In genomic region chr14:57527122-57527521, GRCm38 (mm10) we compare ENCODE assay signal across 16 mouse cellular contexts. TPM values are rescaled to one million over a fixed set of nuclear protein-coding genes. Genes with fewer than 3 reads are reported as not detected.
DNase-seq lines count a peak whose midpoint lies in the region; ATAC-seq and TF ChIP-seq lines count a peak whose summit lies in the region.
"Had no signal": no experiment of that assay in that cellular context is flagged by ENCODE, and none has a peak within 500 bp of the region (broad histone marks: within the 10 kb centered on the region; RNA-seq: fewer than 3 reads in every experiment).

No protein-coding gene starts in this region.

- intact Hi-C loops in left cerebral cortex, adult 2 months (cut with DNase I) = loop anchor here (5.0 kb wide), 2 partner anchors 90 to 115 kb away; no protein-coding TSS in a partner anchor

- no peak overlapping the region for H3K4me3 ChIP-seq in left cerebral cortex, adult 2 months
- H3K4me3 ChIP-seq: embryonic facial prominence, embryonic 12.5 days; heart, embryonic 12.5 days had no signal

- peak; percentile 51 for ATAC-seq in common myeloid progenitor, adult 5-6 weeks (replicated peaks; ENCODE audit: low read depth, poor library complexity, severe bottlenecking)
- peak; percentile 37 for ATAC-seq in megakaryocyte progenitor cell, adult 5-6 weeks (replicated peaks; ENCODE audit: poor library complexity)
- no peak for ATAC-seq in cerebellum, adult (ENCODE audit: insufficient number of reproducible peaks, low FRiP score, low TSS enrichment)
- ATAC-seq: forebrain, embryonic 16.5 days had no signal

- no peak for TF ChIP-seq CTCF in left cerebral cortex, adult 2 months (IDR thresholded peaks at IDR 0.05)

- DNase-seq in left cerebral cortex, adult 2 months (ENCODE audit: extremely low spot score in 1 of 2, low spot score in 2 of 2) = no peak
- no peak for DNase-seq in left cerebral cortex, adult 11 months (ENCODE audit: low spot score)
- no peak for DNase-seq in cerebellum, postnatal 36 days
- DNase-seq in heart, adult 18-20 months = no peak
- DNase-seq: adrenal gland, postnatal 10 days; cerebellum, adult 11-12 months; cerebellum, postnatal 10 days; gastrocnemius, postnatal 10 days had no signal

- peak overlapping the region; percentile 78 for H3K27ac ChIP-seq in left cerebral cortex, adult 2 months
- H3K27ac ChIP-seq: embryonic facial prominence, embryonic 12.5 days; hindbrain, embryonic 15.5 days had no signal

RNA-seq across cellular contexts. Expression of gene Il17d, which starts 2.5 kb away (rescaled TPM):
- total RNA-seq in left cerebral cortex, adult 2 months (2021) = 10 to 100 TPM; 15.4 to 17.7 TPM
- not detected in 2 replicates for total RNA-seq in common myeloid progenitor, adult 5-6 weeks (2017)
- not detected in 2 replicates for total RNA-seq in megakaryocyte progenitor cell, adult 5-6 weeks (2015)
- 0.17 TPM in 1 of 2 replicates, not detected in the other for total RNA-seq in megakaryocyte progenitor cell, adult 5-6 weeks (2017)
- total RNA-seq in heart, adult 18-20 months (2021) = 1 to 10 TPM; 2.3 to 4.3 TPM
- total RNA-seq: G1E had no signal

RNA-seq across cellular contexts. Expression of gene Eef1akmt1, which starts 44.3 kb away (rescaled TPM):
- 10 to 100 TPM; 30.7 to 38.0 TPM for total RNA-seq in left cerebral cortex, adult 2 months (2021)
- 16.7 and 18.1 TPM in 2 replicates for total RNA-seq in common myeloid progenitor, adult 5-6 weeks (2017)
- total RNA-seq in megakaryocyte progenitor cell, adult 5-6 weeks (2015) = 43.6 and 49.5 TPM in 2 replicates
- total RNA-seq in megakaryocyte progenitor cell, adult 5-6 weeks (2017) = 14.0 and 24.2 TPM in 2 replicates
- 10 to 100 TPM; 36.6 to 38.3 TPM for total RNA-seq in heart, adult 18-20 months (2021)
